Mouse (Mus musculus) midbrain, embryonic 12.5 days (tissue): ENCODE data around the gene Srgn. TPM values are rescaled to one million over a fixed set of nuclear protein-coding genes. Genes with fewer than 3 reads are reported as not detected.
"Not testable (repeated sequence)": the region's sequence is repeated elsewhere in the genome, so short reads cannot be mapped to it uniquely, and the experiment has no call there.

ENCODE experiments used
- ATAC-seq: fragments of 200-750 bp; cut with Nextera tagmentation; 2 replicates; pipeline ENCODE4 v1.8.0; 2017; ENCODE audit warnings: low read depth, moderate TSS enrichment, moderate library complexity; ENCODE audit not compliant: low FRiP score
- H3K27ac ChIP-seq: fragments of 300-500 bp; sonication (generic); replicated peaks from 2 replicates; pipeline ENCODE4 v1.5.1; 2016; ENCODE audit warnings: mild to moderate bottlenecking
- H3K27me3 ChIP-seq: fragments of 300-500 bp; sonication (generic); 2 replicates; pipeline ENCODE4 v1.6.1; 2016; ENCODE audit warnings: mild to moderate bottlenecking
- H3K36me3 ChIP-seq: fragments of 300-500 bp; sonication (generic); 2 replicates; pipeline ENCODE4 v1.6.1; 2016
- H3K4me1 ChIP-seq: fragments of 300-500 bp; sonication (generic); 2 replicates; pipeline ENCODE4 v1.6.1; 2016
- H3K4me2 ChIP-seq: fragments of 300-500 bp; sonication (generic); replicated peaks from 2 replicates; pipeline ENCODE4 v1.6.1; 2016; ENCODE audit warnings: mild to moderate bottlenecking, moderate library complexity
- H3K4me3 ChIP-seq: fragments of 300-500 bp; sonication (generic); 2 replicates; pipeline ENCODE4 v1.5.1; 2016; ENCODE audit warnings: mild to moderate bottlenecking
- H3K9ac ChIP-seq: fragments of 300-500 bp; sonication (generic); replicated peaks from 2 replicates; pipeline ENCODE4 v1.6.1; 2016; ENCODE audit warnings: mild to moderate bottlenecking, moderate library complexity
- H3K9me3 ChIP-seq: fragments of 300-500 bp; sonication (generic); 2 replicates; pipeline ENCODE4 v1.6.1; 2016; ENCODE audit warnings: mild to moderate bottlenecking
- WGBS: fragments of 180-500 bp; shearing (Covaris S2); methylation state at CpG from one replicate; pipeline ENCODE4 v1.1.7; 2016; 5-methylcytosine and 5-hydroxymethylcytosine counted together
- polyA plus RNA-seq: library from polyadenylated mRNA; unstranded; fragments of >200 nt; fragmentation: Nextera tagmentation; extraction: Ambion mirVana; gene quantifications from 2 replicates; pipeline ENCODE4 v1.2.1, GENCODE M21; 2016

The Srgn gene
- polyA plus RNA-seq, 1 experiment from 2014 or later: 6.6 TPM

- Histone ChIP-seq H3K27me3 (no peaks in the 10 kb centered on the region), H3K9me3 (no peaks in the 10 kb centered on the region), H3K36me3 (no peaks in the 10 kb centered on the region), H3K4me1 (no peaks in the 10 kb centered on the region; the same call in 1 of the 2 replicates), H3K4me2 (no peak overlapping the region), H3K4me3 (no peak overlapping the region), H3K27ac (no peak overlapping the region), H3K9ac (no peak overlapping the region)
- ATAC-seq: no peak
- WGBS: 90% methylated on average over 9 of the region's 9 CpGs
Measured at GRCm38 (mm10) chr10:62500916-62501615, 26.2 kb downstream of the Srgn start.

- Histone ChIP-seq H3K27me3 (no peaks in the 10 kb centered on the region), H3K36me3 (no peaks in the 10 kb centered on the region), H3K4me1 (no peaks in the 10 kb centered on the region; the same call in 1 of the 2 replicates), H3K4me3 (no peak overlapping the region), H3K4me2 (peak overlapping the region; percentile 28), H3K27ac (no peak overlapping the region), H3K9me3 (no peaks in the 10 kb centered on the region), H3K9ac (no peak overlapping the region)
- ATAC-seq: peak; percentile 60; the same call in 1 of the 2 replicates
- WGBS: 23% methylated on average over 15 of the region's 15 CpGs
Measured at GRCm38 (mm10) chr10:62500088-62500915, 26.9 kb downstream of the Srgn start.

- H3K9ac ChIP-seq, H3K36me3 ChIP-seq, ATAC-seq, H3K4me1 ChIP-seq, H3K27me3 ChIP-seq, H3K27ac ChIP-seq, H3K4me3 ChIP-seq, H3K4me2 ChIP-seq, H3K9me3 ChIP-seq: not testable (repeated sequence)
- 85% methylated on average over 3 of the region's 3 CpGs for WGBS
Measured at GRCm38 (mm10) chr10:62491681-62492080, 35.6 kb downstream of the Srgn start.

GRCm38 (mm10) chr10:62488266-62488665 lies 39.0 kb downstream of the Srgn start:
- Histone ChIP-seq H3K4me3 (no peak overlapping the region), H3K27me3 (no peaks in the 10 kb centered on the region; the same call in 1 of the 2 replicates), H3K27ac (no peak overlapping the region), H3K36me3 (no peaks in the 10 kb centered on the region), H3K9ac (no peak overlapping the region), H3K4me2 (no peak overlapping the region), H3K4me1 (peaks cover 12% of the 10 kb centered on the region; the same call in 1 of the 2 replicates), H3K9me3 (no peaks in the 10 kb centered on the region)
- 37% methylated on average over 1 of the region's 1 CpGs for WGBS
- no peak for ATAC-seq

GRCm38 (mm10) chr10:62486618-62487415 lies 40.4 kb downstream of the Srgn start, which contains the start of gene Vps26a:
TSS of gene Vps26a (minus strand) at chr10:62486805.
- Histone ChIP-seq H3K9me3 (no peaks in the 10 kb centered on the region), H3K4me1 (peaks cover 12% of the 10 kb centered on the region; the same call in 1 of the 2 replicates), H3K4me3 (peak within 1 kb of the TSS; percentile 92), H3K9ac (peak within 1 kb of the TSS; percentile 87), H3K4me2 (peak within 1 kb of the TSS; percentile 78), H3K36me3 (no peaks in the 10 kb centered on the region), H3K27me3 (no peaks in the 10 kb centered on the region; the same call in 1 of the 2 replicates), H3K27ac (peak within 1 kb of the TSS; percentile 85)
- peak; percentile 91 for ATAC-seq
- WGBS: under 1% methylated on average over 55 of the region's 59 CpGs

GRCm38 (mm10) chr10:62485878-62486582 lies 41.2 kb downstream of the Srgn start:
- Histone ChIP-seq H3K27ac (peak overlapping the region; percentile 85), H3K4me1 (peaks cover 18% of the 10 kb centered on the region; the same call in 1 of the 2 replicates), H3K4me2 (peak overlapping the region; percentile 78), H3K36me3 (no peaks in the 10 kb centered on the region), H3K9me3 (no peaks in the 10 kb centered on the region), H3K9ac (peak overlapping the region; percentile 87), H3K4me3 (peak overlapping the region; percentile 92), H3K27me3 (no peaks in the 10 kb centered on the region; the same call in 1 of the 2 replicates)
- ATAC-seq: peak; percentile 89
- under 1% methylated on average over 34 of the region's 48 CpGs for WGBS

GRCm38 (mm10) chr10:62481108-62481852 lies 46.0 kb downstream of the Srgn start:
- Histone ChIP-seq H3K9ac (no peak overlapping the region), H3K4me3 (no peak overlapping the region), H3K4me1 (peaks cover 12% of the 10 kb centered on the region; the same call in 1 of the 2 replicates), H3K36me3 (0 out of 2 replicates have a peak, but pooled peaks cover 4% of the 10 kb centered on the region), H3K4me2 (no peak overlapping the region), H3K9me3 (no peaks in the 10 kb centered on the region), H3K27me3 (no peaks in the 10 kb centered on the region), H3K27ac (no peak overlapping the region)
- no peak for ATAC-seq
- 73% methylated on average over 7 of the region's 7 CpGs for WGBS

GRCm38 (mm10) chr10:62476980-62477379 lies 50.3 kb downstream of the Srgn start:
- Histone ChIP-seq H3K4me3 (no peak overlapping the region), H3K4me1 (0 out of 2 replicates have a peak, but pooled peaks cover 6% of the 10 kb centered on the region), H3K36me3 (0 out of 2 replicates have a peak, but pooled peaks cover 4% of the 10 kb centered on the region), H3K9me3 (no peaks in the 10 kb centered on the region), H3K27ac (no peak overlapping the region), H3K27me3 (no peaks in the 10 kb centered on the region), H3K9ac (no peak overlapping the region), H3K4me2 (no peak overlapping the region)
- ATAC-seq: no peak
- 73% methylated on average over 2 of the region's 2 CpGs for WGBS

- H3K27me3 ChIP-seq: no peaks in the 10 kb centered on the region
Measured at GRCm38 (mm10) chr10:62474944-62475343, 52.3 kb downstream of the Srgn start.

GRCm38 (mm10) chr10:62471105-62471504 lies 56.1 kb downstream of the Srgn start:
- Histone ChIP-seq H3K9ac (no peak overlapping the region), H3K4me1 (no peaks in the 10 kb centered on the region), H3K36me3 (0 out of 2 replicates have a peak, but pooled peaks cover 11% of the 10 kb centered on the region), H3K27me3 (no peaks in the 10 kb centered on the region), H3K4me3 (no peak overlapping the region), H3K4me2 (no peak overlapping the region), H3K27ac (no peak overlapping the region), H3K9me3 (no peaks in the 10 kb centered on the region)
- no peak for ATAC-seq
- WGBS: 62% methylated on average over 5 of the region's 5 CpGs

More at GRCm38 (mm10) chr10:62474944-62475343, 52.3 kb downstream of the Srgn start:
- ATAC-seq: no peak
- 92% methylated on average over 10 of the region's 10 CpGs for WGBS
- Histone ChIP-seq H3K9ac (no peak overlapping the region), H3K4me2 (no peak overlapping the region), H3K4me3 (no peak overlapping the region), H3K9me3 (no peaks in the 10 kb centered on the region), H3K27ac (no peak overlapping the region), H3K36me3 (0 out of 2 replicates have a peak, but pooled peaks cover 4% of the 10 kb centered on the region), H3K4me1 (no peaks in the 10 kb centered on the region)
